Mouse (Mus musculus) forebrain, embryonic 11.5 days (tissue): Measurements from ENCODE around the gene Eya4. TPM values are rescaled to one million over a fixed set of nuclear protein-coding genes. Genes with fewer than 3 reads are reported as not detected.

Experiments
- ATAC-seq: fragments of 200-750 bp; cut with Nextera tagmentation; replicated peaks from 2 replicates; pipeline ENCODE4 v1.8.0; 2017; ENCODE audit warnings: moderate TSS enrichment; ENCODE audit not compliant: low FRiP score
- DNase-seq: peaks from one replicate; pipeline ENCODE4 v3.0.0-alpha.2; 2017; ENCODE audit warnings: low spot score
- H3K27ac ChIP-seq: fragments of 300-500 bp; sonication (generic); 2 replicates; pipeline ENCODE4 v1.5.1; 2014; ENCODE audit warnings: low read depth, low read length
- H3K27me3 ChIP-seq: fragments of 300-500 bp; sonication (generic); 2 replicates; pipeline ENCODE4 v1.6.1; 2014; ENCODE audit warnings: mild to moderate bottlenecking, low read length, mixed read lengths; ENCODE audit not compliant: control insufficient read depth, insufficient read depth
- H3K36me3 ChIP-seq: fragments of 300-500 bp; sonication (generic); 2 replicates; pipeline ENCODE4 v1.6.1; 2014; ENCODE audit warnings: mild to moderate bottlenecking, low read length, moderate library complexity, mixed read lengths; ENCODE audit not compliant: control insufficient read depth, insufficient read depth
- H3K4me1 ChIP-seq: fragments of 300-500 bp; sonication (generic); replicated peaks from 2 replicates; pipeline ENCODE4 v1.6.1; 2014; ENCODE audit warnings: low read length, mixed read lengths; ENCODE audit not compliant: control insufficient read depth, insufficient read depth
- H3K4me2 ChIP-seq: fragments of 300-500 bp; sonication (generic); 2 replicates; pipeline ENCODE4 v1.6.1; 2014; ENCODE audit warnings: low read depth, mild to moderate bottlenecking, low read length, moderate library complexity, mixed read lengths; ENCODE audit not compliant: severe bottlenecking
- H3K4me3 ChIP-seq: fragments of 300-500 bp; sonication (generic); 2 replicates; pipeline ENCODE4 v1.5.1; 2014; ENCODE audit warnings: low read depth, low read length
- H3K9ac ChIP-seq: fragments of 300-500 bp; sonication (generic); 2 replicates; pipeline ENCODE4 v1.6.1; 2014; ENCODE audit warnings: low read length
- H3K9me3 ChIP-seq: fragments of 300-500 bp; sonication (generic); 2 replicates; pipeline ENCODE4 v1.6.1; 2016; ENCODE audit warnings: low read length, mixed read lengths; ENCODE audit not compliant: control insufficient read depth
- WGBS: fragments of 180-500 bp; shearing (Covaris S2); extraction: QIAGEN DNeasy Blood & Tissue Kit; methylation state at CpG from one replicate; pipeline ENCODE4 v1.1.7; 2014; 5-methylcytosine and 5-hydroxymethylcytosine counted together
- polyA plus RNA-seq: library from polyadenylated mRNA; unstranded; fragments of >200 nt; fragmentation: Nextera tagmentation; extraction: Ambion mirVana; gene quantifications from 2 replicates; pipeline ENCODE4 v1.2.1, GENCODE M21; 2014

Eya4 gene
- polyA plus RNA-seq, 1 experiment from 2014 or later, result 6.1 TPM

DNA sequence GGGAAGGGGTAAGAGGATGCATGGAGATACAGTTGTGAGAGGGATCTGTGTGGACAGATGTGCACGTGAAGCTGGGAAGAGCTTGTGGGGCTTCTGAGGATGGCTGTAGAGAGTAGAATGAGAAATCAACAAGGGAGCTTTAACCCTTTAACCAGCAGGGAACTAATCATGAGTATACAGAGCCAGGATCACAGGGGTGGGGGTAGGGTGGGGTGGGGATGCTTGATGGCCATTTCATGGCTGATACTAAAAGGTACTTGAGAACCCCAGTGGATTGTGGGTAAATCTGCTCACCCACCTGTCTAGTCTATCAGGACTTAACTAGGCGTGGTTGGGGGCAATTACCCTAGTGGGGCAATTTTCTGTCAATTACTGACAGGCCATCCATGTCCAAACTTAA lies 80.1 kb downstream of the Eya4 start:
- no peak for ATAC-seq
- H3K4me2 ChIP-seq, result no peak overlapping the region
- H3K27ac ChIP-seq, result no peak overlapping the region
- no peaks in the 10 kb centered on the region for H3K27me3 ChIP-seq
- WGBS, result 76% methylated on average over 2 of the region's 2 CpGs
- no peaks in the 10 kb centered on the region for H3K36me3 ChIP-seq
- no peaks in the 10 kb centered on the region for H3K9me3 ChIP-seq
- no peak for DNase-seq
- H3K4me1 ChIP-seq, result no peaks in the 10 kb centered on the region
- no peak overlapping the region for H3K4me3 ChIP-seq
- H3K9ac ChIP-seq, result no peak overlapping the region

DNA sequence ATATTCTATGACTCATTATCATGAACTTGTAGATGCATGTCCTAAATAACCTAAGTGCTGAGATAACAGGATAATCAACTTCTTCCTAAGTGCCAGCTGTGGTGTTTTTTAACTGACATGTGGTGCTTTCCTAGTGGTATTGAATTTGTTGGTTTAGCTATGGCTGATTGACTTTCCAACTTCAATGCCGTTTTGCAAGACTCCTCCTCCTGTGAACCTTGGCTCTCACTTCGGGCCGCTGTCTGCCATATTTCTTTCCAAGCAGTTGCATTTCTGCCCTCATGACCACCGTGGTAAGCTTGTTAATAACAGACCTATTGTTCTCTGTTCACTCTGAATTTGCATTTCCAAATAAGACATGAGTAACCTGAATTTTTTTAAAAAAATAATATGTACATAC lies 98.4 kb downstream of the Eya4 start:
- no peaks in the 10 kb centered on the region for H3K27me3 ChIP-seq
- H3K27ac ChIP-seq, result no peak overlapping the region
- DNase-seq (no peak), ATAC-seq (no peak)
- H3K9ac ChIP-seq, result no peak overlapping the region
- no peaks in the 10 kb centered on the region for H3K9me3 ChIP-seq
- H3K4me1 ChIP-seq, result no peaks in the 10 kb centered on the region
- H3K4me3 ChIP-seq, result no peak overlapping the region
- 79% methylated on average over 4 of the region's 4 CpGs for WGBS
- H3K36me3 ChIP-seq, result no peaks in the 10 kb centered on the region
- no peak overlapping the region for H3K4me2 ChIP-seq

DNA sequence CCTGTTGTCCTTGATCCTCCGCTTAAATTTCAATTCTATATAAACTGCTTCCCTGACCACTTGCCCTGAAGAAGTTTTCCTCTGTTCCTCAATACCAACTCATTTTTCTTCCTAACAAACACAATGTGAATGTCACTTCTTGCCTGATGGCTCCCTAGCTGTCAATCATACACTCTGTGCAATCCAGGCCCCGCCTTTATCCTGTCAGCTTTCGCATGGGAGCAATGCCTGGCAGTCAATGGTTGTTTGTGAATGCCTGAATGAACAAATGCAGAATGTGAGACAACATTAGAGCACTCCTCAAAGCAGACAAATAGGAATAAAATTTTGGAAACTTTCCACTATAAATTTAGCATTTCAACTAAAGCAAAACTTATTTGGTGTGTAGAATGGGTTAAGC lies 104.1 kb downstream of the Eya4 start:
- WGBS, result 55% methylated on average over 3 of the region's 3 CpGs
- ATAC-seq (no peak), DNase-seq (no peak)

DNA sequence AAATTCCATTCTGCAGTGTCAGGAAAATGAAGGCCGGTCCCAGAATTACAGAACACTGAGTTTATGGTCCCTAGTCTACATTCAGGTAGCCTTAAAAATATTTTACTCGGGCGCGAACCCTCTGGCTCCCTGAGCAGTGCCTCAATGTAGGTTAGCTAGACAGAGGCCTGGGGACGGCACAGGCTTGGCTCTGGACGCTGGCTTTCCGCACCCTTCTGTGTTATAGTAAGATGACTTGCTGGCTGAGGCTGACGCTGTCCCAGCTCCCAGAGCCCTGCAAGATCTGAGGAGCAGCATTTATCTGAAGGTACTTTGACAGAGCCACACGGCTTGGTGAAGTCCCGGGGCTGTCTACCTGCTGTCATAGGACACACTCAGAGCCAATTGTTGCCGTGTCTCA lies 113.7 kb downstream of the Eya4 start:
- Histone ChIP-seq H3K4me1 (no peaks in the 10 kb centered on the region), H3K27me3 (no peaks in the 10 kb centered on the region), H3K4me3 (no peak overlapping the region), H3K27ac (no peak overlapping the region), H3K9me3 (no peaks in the 10 kb centered on the region), H3K9ac (no peak overlapping the region), H3K36me3 (no peaks in the 10 kb centered on the region), H3K4me2 (no peak overlapping the region)
- ATAC-seq (no peak), DNase-seq (no peak)
- WGBS, result 79% methylated on average over 11 of the region's 11 CpGs

More for the DNA sequence above, 104.1 kb downstream of the Eya4 start:
- H3K9ac ChIP-seq, result no peak overlapping the region
- H3K27ac ChIP-seq, result no peak overlapping the region
- no peak overlapping the region for H3K4me2 ChIP-seq
- H3K4me1 ChIP-seq, result no peaks in the 10 kb centered on the region
- H3K36me3 ChIP-seq, result no peaks in the 10 kb centered on the region
- H3K9me3 ChIP-seq, result no peaks in the 10 kb centered on the region
- H3K27me3 ChIP-seq, result no peaks in the 10 kb centered on the region
- no peak overlapping the region for H3K4me3 ChIP-seq

DNA sequence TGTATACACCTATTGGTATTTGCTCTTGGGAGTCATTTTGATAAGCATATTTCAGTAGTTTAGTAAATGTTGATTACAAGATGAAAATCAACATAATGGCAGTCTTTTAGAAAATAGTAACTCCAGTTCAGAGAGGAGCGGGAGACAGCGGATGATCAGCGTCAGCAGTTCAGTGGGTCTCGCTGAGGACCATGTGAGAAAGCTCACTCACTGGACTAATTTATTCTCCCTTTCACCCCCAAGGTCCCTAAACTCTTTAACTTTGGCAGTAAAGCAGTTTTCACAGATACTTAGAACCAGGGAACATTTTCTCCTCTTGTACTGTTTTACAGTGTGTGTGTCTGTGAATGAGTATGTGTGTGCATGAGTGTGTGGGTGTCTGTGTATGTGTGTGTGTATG lies 115.2 kb downstream of the Eya4 start:
- H3K27ac ChIP-seq, result no peak overlapping the region
- H3K27me3 ChIP-seq, result no peaks in the 10 kb centered on the region
- DNase-seq (no peak), ATAC-seq (no peak)
- no peaks in the 10 kb centered on the region for H3K9me3 ChIP-seq
- no peaks in the 10 kb centered on the region for H3K4me1 ChIP-seq
- H3K4me2 ChIP-seq, result no peak overlapping the region
- no peak overlapping the region for H3K9ac ChIP-seq
- 93% methylated on average over 4 of the region's 4 CpGs for WGBS
- H3K36me3 ChIP-seq, result no peaks in the 10 kb centered on the region
- H3K4me3 ChIP-seq, result no peak overlapping the region

DNA sequence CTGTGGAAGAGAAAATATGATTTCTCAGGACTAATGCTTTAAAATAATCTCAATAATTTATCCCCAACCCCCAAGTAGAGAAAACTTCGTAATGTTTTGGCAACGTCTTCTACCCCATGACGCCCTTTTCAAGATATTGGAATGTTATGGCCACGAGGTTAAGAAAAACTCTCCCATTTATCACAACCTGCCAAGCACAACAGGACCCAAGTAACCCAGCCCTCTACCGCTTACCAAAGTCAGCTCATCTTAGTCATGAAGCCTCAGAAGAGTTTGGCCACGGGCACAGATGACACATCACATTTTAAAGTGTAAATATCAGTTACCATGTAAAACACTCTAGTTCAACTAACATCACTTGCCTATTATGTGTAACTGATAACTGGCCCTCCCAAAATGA lies 117.2 kb downstream of the Eya4 start:
- no peak overlapping the region for H3K4me3 ChIP-seq
- no peaks in the 10 kb centered on the region for H3K27me3 ChIP-seq
- H3K4me1 ChIP-seq, result no peaks in the 10 kb centered on the region
- ATAC-seq (no peak), DNase-seq (no peak)
- no peak overlapping the region for H3K4me2 ChIP-seq
- no peak overlapping the region for H3K9ac ChIP-seq
- no peaks in the 10 kb centered on the region for H3K9me3 ChIP-seq
- no peaks in the 10 kb centered on the region for H3K36me3 ChIP-seq
- WGBS, result 79% methylated on average over 6 of the region's 6 CpGs
- H3K27ac ChIP-seq, result no peak overlapping the region

DNA sequence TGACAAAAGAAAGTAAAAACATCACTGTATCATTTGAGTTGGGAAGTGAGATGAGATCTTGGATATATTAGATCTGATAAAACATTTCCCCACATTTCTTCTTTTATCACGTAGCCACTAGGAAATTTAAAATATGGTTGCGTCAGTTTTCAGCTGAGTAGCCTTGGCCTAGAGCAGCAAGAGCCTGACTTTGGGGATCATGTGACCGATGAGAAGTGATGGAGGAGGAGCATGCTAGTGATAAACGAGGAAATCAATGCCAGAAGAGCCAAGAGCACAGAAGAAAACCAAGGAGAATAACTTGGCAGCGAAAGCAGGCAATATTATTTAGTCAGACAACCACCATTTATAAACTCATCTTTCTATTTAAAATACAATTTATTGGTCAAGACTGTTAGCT lies 119.7 kb downstream of the Eya4 start:
- no peaks in the 10 kb centered on the region for H3K36me3 ChIP-seq
- no peaks in the 10 kb centered on the region for H3K9me3 ChIP-seq
- no peak overlapping the region for H3K9ac ChIP-seq
- DNase-seq (no peak), ATAC-seq (no peak)
- no peak overlapping the region for H3K4me2 ChIP-seq
- H3K27me3 ChIP-seq, result no peaks in the 10 kb centered on the region
- WGBS, result 82% methylated on average over 5 of the region's 5 CpGs
- H3K27ac ChIP-seq, result no peak overlapping the region
- H3K4me1 ChIP-seq, result no peaks in the 10 kb centered on the region
- H3K4me3 ChIP-seq, result no peak overlapping the region

DNA sequence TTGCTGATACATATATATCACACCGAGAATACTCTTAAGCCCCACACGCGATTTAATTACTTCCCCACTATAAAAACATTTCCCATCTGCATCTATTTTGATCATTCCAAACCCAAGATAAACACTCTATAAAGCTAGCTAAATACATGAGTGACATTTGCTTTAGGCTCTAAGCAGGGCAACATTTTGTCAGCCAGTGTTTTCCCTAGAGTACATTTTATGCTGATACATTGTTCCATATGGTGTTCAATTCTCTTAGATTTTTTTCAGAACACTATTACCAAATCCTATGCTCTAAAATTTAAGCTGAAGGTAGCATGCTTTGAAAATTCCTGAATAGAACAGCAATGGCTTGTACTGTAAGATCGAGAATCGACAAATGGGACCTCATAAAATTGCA lies 127.2 kb downstream of the Eya4 start:
- H3K4me3 ChIP-seq, result no peak overlapping the region
- no peak overlapping the region for H3K4me2 ChIP-seq
- H3K9ac ChIP-seq, result no peak overlapping the region
- H3K27me3 ChIP-seq, result no peaks in the 10 kb centered on the region
- ATAC-seq (no peak), DNase-seq (no peak)
- no peaks in the 10 kb centered on the region for H3K9me3 ChIP-seq
- no peak overlapping the region for H3K27ac ChIP-seq
- WGBS, result 88% methylated on average over 5 of the region's 5 CpGs
- no peaks in the 10 kb centered on the region for H3K4me1 ChIP-seq
- H3K36me3 ChIP-seq, result no peaks in the 10 kb centered on the region

DNA sequence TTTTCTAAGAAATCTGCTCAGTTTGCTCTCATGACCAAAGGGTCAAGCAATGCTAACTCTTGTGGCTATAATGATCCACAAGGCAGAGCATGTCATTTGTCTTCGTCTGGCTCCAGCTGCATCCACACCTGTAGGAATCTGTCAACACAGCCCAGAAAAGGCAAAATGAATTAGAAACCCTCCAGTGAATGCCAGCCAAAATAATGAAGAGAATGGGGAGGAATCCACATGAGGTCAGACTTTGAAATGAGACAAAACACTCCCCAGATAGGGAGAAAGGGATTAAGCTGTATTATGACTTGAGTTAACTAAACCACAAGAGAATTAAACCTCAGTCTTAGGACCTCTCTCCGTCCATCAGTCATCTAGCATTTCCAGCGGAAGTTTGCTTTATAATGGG lies 130.2 kb downstream of the Eya4 start:
- ATAC-seq, result no peak
- Histone ChIP-seq H3K27me3 (no peaks in the 10 kb centered on the region), H3K36me3 (no peaks in the 10 kb centered on the region), H3K4me3 (no peak overlapping the region), H3K27ac (no peak overlapping the region), H3K4me1 (no peaks in the 10 kb centered on the region), H3K9me3 (no peaks in the 10 kb centered on the region), H3K4me2 (no peak overlapping the region), H3K9ac (no peak overlapping the region)
- WGBS, result 9% methylated on average over 3 of the region's 3 CpGs
- no peak for DNase-seq
